Mouse (Mus musculus) myocyte (in vitro differentiated cells): ENCODE data around the gene Podn. TPM values are rescaled to one million over a fixed set of nuclear protein-coding genes. Genes with fewer than 3 reads are reported as not detected.

Experiments
- H3K27me3 ChIP-seq: one replicate; pipeline ENCODE4 v1.6.1; 2011; ENCODE audit not compliant: control insufficient read depth, insufficient read depth, insufficient read length
- H3K36me3 ChIP-seq: one replicate; pipeline ENCODE4 v1.6.1; 2011; ENCODE audit not compliant: control insufficient read depth, insufficient read depth
- H3K4me2 ChIP-seq: one replicate; pipeline ENCODE4 v1.6.1; 2011; ENCODE audit warnings: low read depth, control low read depth
- H3K4me3 ChIP-seq: one replicate; pipeline ENCODE4 v1.5.1; 2011; ENCODE audit warnings: mild to moderate bottlenecking, control low read depth, moderate library complexity
- H3K79me2 ChIP-seq: one replicate; pipeline ENCODE4 v1.6.1; 2011; ENCODE audit not compliant: control insufficient read depth, insufficient read depth
- H3ac ChIP-seq: one replicate; pipeline ENCODE4 v1.6.1; 2011; ENCODE audit not compliant: control insufficient read depth, insufficient read length
- CEBPB ChIP-seq: IDR thresholded peaks from 2 replicates; pipeline ENCODE4 v1.6.1; 2011; ENCODE audit warnings: mild to moderate bottlenecking, moderate library complexity; ENCODE audit not compliant: poor library complexity, insufficient read depth, severe bottlenecking
- E2F4 ChIP-seq: IDR thresholded peaks from one replicate; pipeline ENCODE4 v1.6.1; 2011; ENCODE audit warnings: mild to moderate bottlenecking, control low read depth, moderate library complexity; ENCODE audit not compliant: insufficient read depth
- MAX ChIP-seq: IDR thresholded peaks from one replicate; pipeline ENCODE4 v1.6.1; 2011; ENCODE audit warnings: low read depth, mild to moderate bottlenecking, control low read depth
- MYOD1 ChIP-seq, 3 experiments: IDR thresholded peaks; one replicate each; pipeline ENCODE4 v1.6.1; 2011; ENCODE audit warnings: control low read depth in 2 of 3, low read depth in 2 of 3, mild to moderate bottlenecking in 2 of 3, moderate library complexity in 1 of 3; ENCODE audit not compliant: insufficient read length in 2 of 3, control insufficient read depth in 1 of 3
- MYOG ChIP-seq, 3 experiments: IDR thresholded peaks; one replicate each; pipeline ENCODE4 v1.6.1; 2011; ENCODE audit warnings: control low read depth in 2 of 3, low read depth in 2 of 3, mild to moderate bottlenecking in 2 of 3; ENCODE audit not compliant: insufficient read length in 2 of 3, control insufficient read depth in 1 of 3, insufficient read depth in 1 of 3
- POLR2A ChIP-seq: IDR thresholded peaks from one replicate; pipeline ENCODE4 v1.6.1; 2011; ENCODE audit warnings: low read depth, mild to moderate bottlenecking, control low read depth, moderate library complexity; ENCODE audit not compliant: insufficient read length
- POLR2AphosphoS2 ChIP-seq: IDR thresholded peaks from one replicate; pipeline ENCODE4 v1.6.1; 2011; ENCODE audit warnings: low read depth, control low read depth; ENCODE audit not compliant: insufficient read length
- REST ChIP-seq: IDR thresholded peaks from one replicate; pipeline ENCODE4 v1.6.1; 2011; ENCODE audit warnings: mild to moderate bottlenecking, control low read depth, moderate library complexity; ENCODE audit not compliant: insufficient read depth, insufficient read length
- SRF ChIP-seq: IDR thresholded peaks from one replicate; pipeline ENCODE4 v1.6.1; 2011; ENCODE audit warnings: low read depth; ENCODE audit not compliant: control insufficient read depth, insufficient read length
- TCF12 ChIP-seq: IDR thresholded peaks from one replicate; pipeline ENCODE4 v1.6.1; 2011; ENCODE audit warnings: mild to moderate bottlenecking, control low read depth; ENCODE audit not compliant: poor library complexity, insufficient read depth, severe bottlenecking
- TCF3 ChIP-seq: IDR thresholded peaks from one replicate; pipeline ENCODE4 v1.6.1; 2011; ENCODE audit warnings: low read depth, control low read depth; ENCODE audit not compliant: insufficient read length
- USF1 ChIP-seq: IDR thresholded peaks from one replicate; pipeline ENCODE4 v1.6.1; 2011; ENCODE audit warnings: low read depth, mild to moderate bottlenecking, control low read depth, moderate library complexity
- polyA plus RNA-seq: library from polyadenylated mRNA; unstranded; fragments of >200 nt; fragmentation: generic; extraction: Trizol; gene quantifications from one replicate; pipeline ENCODE4 v1.2.1, GENCODE M21; 2012; ENCODE audit warnings: missing spikeins

The Podn gene
- polyA plus RNA-seq, 1 experiment = 0.10 TPM

DNA sequence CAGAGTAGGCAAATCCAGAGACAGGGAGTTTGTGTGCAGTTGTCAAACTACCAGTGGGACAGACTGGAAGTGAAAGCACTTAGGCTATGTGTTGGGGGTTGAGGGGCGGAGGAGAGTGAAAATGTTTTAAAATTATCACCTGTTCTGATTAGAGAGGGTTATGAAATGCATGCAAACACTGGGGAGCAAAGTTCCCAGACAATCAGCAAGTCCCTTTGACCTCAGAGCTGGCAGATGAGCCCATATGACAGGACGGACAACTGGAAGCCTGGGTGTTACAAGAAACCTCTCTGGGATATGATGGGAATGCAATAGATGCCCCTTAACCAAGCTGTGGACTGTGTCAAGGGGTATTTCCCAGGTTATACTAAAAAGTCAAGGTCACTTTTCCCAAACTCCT is 28.2 kb downstream of the Podn start:
- no peaks in the 10 kb centered on the region for H3K27me3 ChIP-seq
- no peak overlapping the region for H3ac ChIP-seq
- H3K36me3 ChIP-seq = no peaks in the 10 kb centered on the region
- TF ChIP-seq MAX = no peak
- TF ChIP-seq USF1 = no peak
- H3K79me2 ChIP-seq = peaks cover 13% of the 10 kb centered on the region
- no peak overlapping the region for H3K4me2 ChIP-seq
- no peak overlapping the region for H3K4me3 ChIP-seq

DNA sequence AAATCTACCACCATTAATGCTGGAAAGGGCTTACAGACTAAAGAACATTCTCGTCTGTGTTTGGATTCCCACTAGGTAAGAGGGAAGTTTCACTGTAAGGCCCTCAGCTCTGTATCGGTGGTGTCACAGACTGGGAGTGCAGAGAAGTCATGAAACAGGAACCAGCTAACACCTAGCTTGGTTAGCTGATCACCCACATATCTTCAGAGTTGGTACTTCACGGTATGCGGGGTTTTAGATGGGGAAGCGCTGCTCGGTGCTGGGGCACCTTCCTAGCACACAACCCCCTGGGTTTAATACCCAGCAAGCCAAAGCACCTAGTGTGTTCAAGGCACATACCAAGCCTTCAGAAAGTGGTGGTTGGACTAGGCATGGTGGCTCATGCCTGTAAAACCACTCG is 29.0 kb downstream of the Podn start:
- Histone ChIP-seq H3K4me3 (no peak overlapping the region), H3ac (no peak overlapping the region), H3K36me3 (no peaks in the 10 kb centered on the region), H3K27me3 (no peaks in the 10 kb centered on the region), H3K79me2 (peaks cover 13% of the 10 kb centered on the region), H3K4me2 (no peak overlapping the region)
- TF ChIP-seq SRF (no peak), REST (no peak), MYOD1 (IDR thresholded peaks at IDR 0.05; ENCODE audit: control insufficient read depth in 1 of 3, insufficient read length in 2 of 3, low read depth in 2 of 3) (no peak), TCF12 (no peak), MYOG (IDR thresholded peaks at IDR 0.05; ENCODE audit: control insufficient read depth in 1 of 3, insufficient read depth in 1 of 3, insufficient read length in 2 of 3, low read depth in 2 of 3) (no peak), MAX (no peak), POLR2AphosphoS2 (no peak), CEBPB (no peak), POLR2A (no peak), USF1 (no peak), E2F4 (no peak), TCF3 (no peak)

DNA sequence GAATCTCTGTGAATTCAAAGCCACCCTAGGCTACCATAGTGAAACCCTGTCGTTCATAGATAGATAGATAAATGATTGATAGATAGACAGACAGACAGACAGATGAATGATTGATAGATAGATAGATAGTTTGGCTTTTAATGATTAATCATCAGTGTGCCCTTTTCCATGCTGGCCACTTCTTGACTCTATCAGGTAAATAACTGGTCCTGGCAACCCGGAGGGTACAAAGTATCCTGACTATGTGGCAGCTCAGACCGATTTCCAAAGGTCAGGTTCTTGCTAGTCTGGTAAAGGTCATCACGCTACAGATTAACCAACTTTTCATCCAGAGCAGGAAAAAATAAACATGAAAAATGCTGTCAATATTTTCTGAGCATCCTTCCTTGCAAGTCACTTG is 29.7 kb downstream of the Podn start:
- Histone ChIP-seq H3K4me2 (no peak overlapping the region), H3K27me3 (no peaks in the 10 kb centered on the region), H3ac (no peak overlapping the region), H3K4me3 (no peak overlapping the region), H3K79me2 (peaks cover 13% of the 10 kb centered on the region), H3K36me3 (no peaks in the 10 kb centered on the region)
- TF ChIP-seq TCF12 (no peak), E2F4 (no peak), MYOG (IDR thresholded peaks at IDR 0.05; ENCODE audit: control insufficient read depth in 1 of 3, insufficient read depth in 1 of 3, insufficient read length in 2 of 3, low read depth in 2 of 3) (no peak), REST (no peak), POLR2A (no peak), CEBPB (no peak), POLR2AphosphoS2 (no peak), TCF3 (no peak)

DNA sequence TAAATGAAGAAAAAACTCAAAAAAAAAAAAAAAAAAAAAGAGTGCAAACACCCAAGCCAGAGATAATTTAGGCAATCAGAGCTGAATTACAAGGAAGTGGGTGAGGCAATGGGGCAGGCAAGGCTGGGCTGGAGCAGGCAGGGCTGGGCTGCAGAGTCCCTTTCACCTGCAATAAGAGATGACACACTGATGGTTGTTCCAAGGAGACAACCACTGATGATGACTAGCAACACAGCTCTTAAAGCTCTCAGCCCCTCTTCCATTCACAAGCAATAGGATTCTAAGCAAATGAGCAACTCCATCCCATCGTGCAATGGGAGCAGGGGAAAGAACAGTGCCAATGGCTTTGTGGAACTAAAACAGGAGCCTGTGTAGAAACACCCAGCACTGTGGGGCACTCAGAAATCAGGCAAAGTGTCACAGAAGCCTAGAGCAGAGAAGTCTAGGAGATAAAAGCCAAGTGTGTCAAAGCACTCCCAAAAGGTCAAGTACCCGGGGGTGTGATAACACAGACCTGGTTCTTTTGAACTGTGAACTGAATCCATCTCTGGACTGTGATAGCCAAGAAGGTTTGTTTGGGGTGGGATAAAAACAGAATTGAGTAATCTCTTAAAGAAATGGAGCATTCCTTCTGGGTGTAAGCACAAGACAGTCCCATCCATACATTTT is 30.9 kb downstream of the Podn start:
- Histone ChIP-seq H3ac (no peak overlapping the region), H3K27me3 (no peaks in the 10 kb centered on the region), H3K4me3 (no peak overlapping the region), H3K36me3 (peaks cover 4% of the 10 kb centered on the region), H3K4me2 (no peak overlapping the region), H3K79me2 (peaks cover 6% of the 10 kb centered on the region)
- no peak for TF ChIP-seq E2F4
- no peak for TF ChIP-seq SRF
- TF ChIP-seq USF1 = no peak
- no peak for TF ChIP-seq TCF12
- no peak for TF ChIP-seq POLR2A
- TF ChIP-seq CEBPB = no peak
- TF ChIP-seq MYOG (IDR thresholded peaks at IDR 0.05; ENCODE audit: control insufficient read depth in 1 of 3, insufficient read depth in 1 of 3, insufficient read length in 2 of 3, low read depth in 2 of 3) = no peak
- no peak for TF ChIP-seq MAX
- TF ChIP-seq MYOD1 (IDR thresholded peaks at IDR 0.05; ENCODE audit: control insufficient read depth in 1 of 3, insufficient read length in 2 of 3, low read depth in 2 of 3) = no peak
- no peak for TF ChIP-seq TCF3
- TF ChIP-seq POLR2AphosphoS2 = no peak
- no peak for TF ChIP-seq REST

DNA sequence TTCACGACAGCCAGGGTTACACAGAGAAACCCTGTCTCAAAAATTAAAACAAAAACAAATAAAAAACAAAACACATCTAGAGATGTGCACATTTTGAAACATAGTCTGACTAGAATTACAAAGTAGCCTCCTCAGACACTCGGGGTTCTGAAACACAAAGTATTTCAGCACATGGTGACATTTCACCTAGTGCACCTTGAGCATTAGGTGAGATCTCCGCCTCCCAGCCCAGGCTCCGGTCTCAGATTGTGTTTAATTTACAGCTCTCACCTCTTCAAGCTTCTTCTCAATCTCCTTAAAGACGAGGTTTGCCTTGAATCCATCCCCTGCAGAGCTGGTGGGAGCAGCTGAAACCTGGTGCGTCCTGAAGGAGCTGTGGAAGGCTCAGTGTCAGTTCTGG is 32.6 kb downstream of the Podn start:
- no peaks in the 10 kb centered on the region for H3K27me3 ChIP-seq
- H3K79me2 ChIP-seq = no peaks in the 10 kb centered on the region
- H3ac ChIP-seq = no peak overlapping the region
- H3K4me2 ChIP-seq = no peak overlapping the region
- H3K36me3 ChIP-seq = peaks cover 8% of the 10 kb centered on the region
- H3K4me3 ChIP-seq = no peak overlapping the region
- TF ChIP-seq POLR2AphosphoS2 (no peak), MAX (no peak), MYOG (IDR thresholded peaks at IDR 0.05; ENCODE audit: control insufficient read depth in 1 of 3, insufficient read depth in 1 of 3, insufficient read length in 2 of 3, low read depth in 2 of 3) (no peak), POLR2A (no peak), TCF12 (no peak), USF1 (no peak), MYOD1 (IDR thresholded peaks at IDR 0.05; ENCODE audit: control insufficient read depth in 1 of 3, insufficient read length in 2 of 3, low read depth in 2 of 3) (no peak), SRF (no peak), TCF3 (no peak), E2F4 (no peak)
